Mouse (Mus musculus) heart, adult 2 months (tissue): Measurements from ENCODE around the gene Lhpp. TPM values are rescaled to one million over a fixed set of nuclear protein-coding genes. Genes with fewer than 3 reads are reported as not detected.
A peak's percentile ranks its signal among the peaks of the same experiment; 100 is the strongest.

Source experiments
- DNase-seq, 2 experiments: peaks; one replicate each; pipeline ENCODE4 v3.0.0; 2021
- H3K27ac ChIP-seq: fragments of 200-600 bp; 2 replicates; pipeline ENCODE4 v1.8.1; 2022
- H3K27me3 ChIP-seq: fragments of 200-500 bp; 2 replicates; pipeline ENCODE4 v1.6.1; 2012; ENCODE audit warnings: mild to moderate bottlenecking, low read length, inconsistent platforms, mixed read lengths; ENCODE audit not compliant: control insufficient read depth, insufficient read depth
- H3K36me3 ChIP-seq: fragments of 200-500 bp; 2 replicates; pipeline ENCODE4 v1.6.1; 2012; ENCODE audit warnings: low read length, inconsistent platforms; ENCODE audit not compliant: control insufficient read depth, insufficient read depth
- H3K4me1 ChIP-seq: fragments of 200-500 bp; 2 replicates; pipeline ENCODE4 v1.6.1; 2011; ENCODE audit warnings: low read length; ENCODE audit not compliant: control insufficient read depth, insufficient read depth
- H3K4me3 ChIP-seq: fragments of 200-600 bp; 2 replicates; pipeline ENCODE4 v1.8.1; 2022
- H3K79me2 ChIP-seq: fragments of 200-500 bp; replicated peaks from 2 replicates; pipeline ENCODE4 v1.6.1; 2012; ENCODE audit warnings: mild to moderate bottlenecking, inconsistent platforms, low read length, moderate library complexity, mixed read lengths; ENCODE audit not compliant: control insufficient read depth, insufficient read depth
- H3K9ac ChIP-seq: fragments of 200-500 bp; 2 replicates; pipeline ENCODE4 v1.6.1; 2012; ENCODE audit warnings: low read depth, mild to moderate bottlenecking, control low read depth, inconsistent platforms, low read length, mixed read lengths
- CTCF ChIP-seq: fragments of 200-600 bp; IDR thresholded peaks from 2 replicates; pipeline ENCODE4 v1.8.1; 2022; ENCODE audit warnings: antibody characterized with exemption, mild to moderate bottlenecking, moderate library complexity
- EP300 ChIP-seq: fragments of 200-500 bp; IDR thresholded peaks from 2 replicates; pipeline ENCODE4 v1.6.1; 2011; ENCODE audit warnings: low read depth, low read length, control low read depth; ENCODE audit not compliant: insufficient read depth
- POLR2A ChIP-seq: fragments of 200-500 bp; IDR thresholded peaks from 2 replicates; pipeline ENCODE4 v1.6.1; 2011; ENCODE audit warnings: mild to moderate bottlenecking, low read depth, low read length, control low read depth; ENCODE audit not compliant: insufficient read depth
- WGBS: fragments of 180-500 bp; shearing (Covaris S2); methylation state at CpG from one replicate; pipeline ENCODE4 v1.1.7; 2018; 5-methylcytosine and 5-hydroxymethylcytosine counted together
- intact Hi-C: fragments of 180-260 bp; cut with DNase I; formaldehyde crosslinking; loops from one replicate; pipeline ENCODE4 v1.15.1; 2025
- polyA plus RNA-seq: library from polyadenylated mRNA; depleted of rRNA; stranded (reverse); fragments of >200 nt; gene quantifications from 2 replicates; pipeline ENCODE4 v1.2.3, GENCODE M21; 2012
- total RNA-seq, 2 experiments: library from RNA; stranded (reverse); gene quantifications; 2 replicates each; pipeline ENCODE4 v1.2.3; 2021

Gene Lhpp
- total and polyA plus RNA-seq, 3 experiments = 13.8 to 22.0 (median 13.9) TPM

DNA sequence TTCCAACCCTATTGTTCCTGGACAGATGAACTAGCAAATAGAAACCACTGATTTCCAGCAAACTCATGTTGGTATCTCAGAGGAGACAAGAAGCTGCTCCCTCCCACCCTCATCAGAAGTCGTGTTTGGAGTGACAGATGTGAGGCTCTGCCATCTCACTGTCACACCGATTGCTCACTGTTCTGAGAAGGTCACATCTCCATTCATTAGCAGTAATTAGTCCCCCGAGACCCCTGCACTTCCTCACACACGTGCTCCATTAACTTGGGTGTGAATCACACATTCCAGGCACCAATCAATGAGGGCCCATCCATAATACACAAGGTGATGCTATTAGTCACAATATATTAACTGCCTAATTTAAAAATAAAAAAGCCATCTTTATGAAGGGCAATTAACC is 15.7 kb downstream of the Lhpp start:
- intact Hi-C loops = no loop called here
- no peaks in the 10 kb centered on the region for H3K79me2 ChIP-seq
- H3K36me3 ChIP-seq = peaks cover 4% of the 10 kb centered on the region; the same call in 1 of the 2 replicates
- H3K27me3 ChIP-seq = no peaks in the 10 kb centered on the region
- H3K9ac ChIP-seq = no peak overlapping the region
- H3K4me1 ChIP-seq = peaks cover 2% of the 10 kb centered on the region; the same call in 1 of the 2 replicates
- DNase-seq = no peak
- WGBS = 67% methylated on average over 4 of the region's 4 CpGs
- no peak for TF ChIP-seq POLR2A
- no peak for TF ChIP-seq EP300
- TF ChIP-seq CTCF = no peak
- no peak overlapping the region for H3K27ac ChIP-seq
- H3K4me3 ChIP-seq = no peak overlapping the region

DNA sequence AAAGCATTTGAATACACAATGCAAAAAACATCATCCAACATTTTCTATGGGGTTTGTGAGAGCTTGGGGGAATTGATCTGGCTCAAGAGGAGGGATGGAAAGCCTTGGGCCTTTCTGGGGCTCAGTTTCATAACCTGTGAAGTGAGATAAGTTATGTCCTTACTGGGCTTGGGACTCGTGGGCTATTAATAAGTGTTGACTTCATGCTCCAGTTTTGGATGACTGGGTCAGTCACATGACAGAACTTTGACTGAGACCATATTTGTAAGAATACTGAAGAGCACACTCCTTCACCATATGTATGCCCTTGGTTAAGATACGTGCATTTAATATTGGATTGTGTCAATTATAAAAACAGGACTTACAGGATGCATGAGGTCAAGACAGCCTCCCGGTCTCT is 17.0 kb downstream of the Lhpp start:
- no peak for TF ChIP-seq CTCF
- TF ChIP-seq EP300 = no peak
- TF ChIP-seq POLR2A = no peak
- Histone ChIP-seq H3K9ac (no peak overlapping the region), H3K79me2 (no peaks in the 10 kb centered on the region), H3K4me1 (peaks cover 2% of the 10 kb centered on the region; the same call in 1 of the 2 replicates), H3K27ac (peak overlapping the region; percentile 89), H3K4me3 (no peak overlapping the region), H3K36me3 (peaks cover 4% of the 10 kb centered on the region; the same call in 1 of the 2 replicates), H3K27me3 (no peaks in the 10 kb centered on the region)
- WGBS = 43% methylated on average over 3 of the region's 3 CpGs
- DNase-seq = peak in 1 of 2 experiments; percentile 33
- intact Hi-C loops = no loop called here

DNA sequence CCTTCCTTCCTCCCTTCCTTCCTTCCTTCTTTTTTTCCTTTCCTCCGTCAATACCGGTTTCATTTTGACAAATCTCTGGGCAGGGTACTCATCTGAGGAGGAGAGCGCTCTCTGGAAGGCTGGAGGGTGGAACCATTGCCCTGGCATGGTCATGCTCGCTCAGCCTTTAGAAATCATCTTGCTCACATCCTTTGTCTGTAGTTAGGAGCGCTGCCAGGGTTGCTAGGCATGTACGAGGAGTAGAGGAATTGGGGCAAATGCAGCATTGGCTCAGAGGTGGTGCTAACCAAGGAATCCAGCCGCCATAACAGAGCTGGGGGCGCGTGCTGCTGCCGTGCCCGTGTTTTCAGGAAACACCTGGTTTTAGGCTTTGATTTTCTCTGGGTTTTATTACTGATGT is 20.9 kb downstream of the Lhpp start:
- Histone ChIP-seq H3K9ac (no peak overlapping the region), H3K27ac (no peak overlapping the region), H3K36me3 (peaks cover 4% of the 10 kb centered on the region; the same call in 1 of the 2 replicates), H3K27me3 (no peaks in the 10 kb centered on the region), H3K79me2 (no peaks in the 10 kb centered on the region), H3K4me1 (peaks cover 2% of the 10 kb centered on the region; the same call in 1 of the 2 replicates), H3K4me3 (no peak overlapping the region)
- intact Hi-C loops = no loop called here
- no peak for TF ChIP-seq EP300
- TF ChIP-seq CTCF = no peak
- no peak for TF ChIP-seq POLR2A
- 73% methylated on average over 11 of the region's 11 CpGs for WGBS
- DNase-seq = no peak

DNA sequence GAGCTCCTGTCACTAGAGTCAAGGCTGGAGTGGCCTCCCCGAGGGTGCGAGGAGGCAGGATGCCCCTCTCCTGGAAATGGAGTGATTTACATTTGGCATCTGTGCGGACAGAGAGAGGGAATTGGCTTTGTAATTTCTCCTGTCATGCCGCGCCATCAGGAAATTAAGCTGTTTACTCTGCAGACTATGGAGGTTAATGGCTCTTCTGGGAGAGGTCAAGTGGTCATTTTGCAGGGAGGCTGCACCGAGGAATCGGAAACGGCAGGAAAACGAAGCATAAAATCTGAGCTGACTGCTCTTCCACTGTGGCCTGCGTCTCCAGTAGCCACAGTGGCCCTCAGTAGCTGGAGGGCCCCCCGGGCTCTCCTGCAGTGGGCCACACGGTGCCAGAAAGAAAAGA is 26.9 kb downstream of the Lhpp start:
- Histone ChIP-seq H3K4me1 (no peaks in the 10 kb centered on the region), H3K4me3 (no peak overlapping the region), H3K27me3 (no peaks in the 10 kb centered on the region), H3K27ac (no peak overlapping the region), H3K79me2 (no peaks in the 10 kb centered on the region), H3K9ac (no peak overlapping the region), H3K36me3 (no peaks in the 10 kb centered on the region)
- TF ChIP-seq POLR2A = no peak
- no peak for TF ChIP-seq CTCF
- TF ChIP-seq EP300 = no peak
- WGBS = 62% methylated on average over 12 of the region's 12 CpGs
- DNase-seq = no peak
- intact Hi-C loops = loop anchor here (5.0 kb wide), 2 partner anchors 410 to 740 kb away; no protein-coding TSS in a partner anchor

DNA sequence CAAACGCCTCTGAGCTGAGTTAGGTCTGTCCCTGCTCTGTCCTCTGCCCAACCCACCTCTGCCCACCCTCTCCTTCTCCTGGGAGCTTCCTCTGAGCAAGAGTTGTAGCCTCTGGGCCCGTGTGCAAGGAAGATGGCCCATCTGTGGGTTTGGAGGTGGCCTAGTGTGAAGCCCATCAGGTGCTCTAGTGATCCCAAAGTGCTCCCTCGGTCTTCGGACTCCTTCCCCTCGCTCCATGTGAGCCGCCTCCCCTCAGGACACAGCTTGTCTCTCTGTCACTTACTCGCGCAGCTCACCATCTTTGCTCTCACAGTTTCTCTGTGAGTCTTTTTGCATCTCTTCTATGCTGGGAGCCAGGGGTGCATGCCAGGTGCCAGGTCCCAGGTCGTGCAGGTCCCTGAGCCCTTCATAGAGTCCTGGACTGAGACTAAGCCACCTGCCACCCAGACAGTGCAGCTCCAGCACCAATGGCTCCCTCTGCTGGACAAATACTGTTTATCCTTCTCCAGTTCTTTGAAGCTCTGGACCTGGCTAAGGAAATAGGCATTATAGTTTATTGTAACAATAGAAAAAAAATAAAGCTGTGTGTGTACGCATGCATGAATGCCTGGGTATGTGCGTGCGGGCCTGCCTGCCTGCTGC is 28.1 kb downstream of the Lhpp start:
- Histone ChIP-seq H3K79me2 (no peaks in the 10 kb centered on the region), H3K27ac (no peak overlapping the region), H3K4me3 (no peak overlapping the region), H3K27me3 (no peaks in the 10 kb centered on the region), H3K36me3 (no peaks in the 10 kb centered on the region), H3K9ac (no peak overlapping the region), H3K4me1 (no peaks in the 10 kb centered on the region)
- DNase-seq = peak in 1 of 2 experiments; percentile 26
- 55% methylated on average over 12 of the region's 12 CpGs for WGBS
- TF ChIP-seq EP300 = no peak
- peak; percentile 87 for TF ChIP-seq CTCF
- intact Hi-C loops = loop anchor here (2.0 to 5.0 kb wide), 3 partner anchors 62 to 741 kb away; partner anchors contain the start of gene Oat

DNA sequence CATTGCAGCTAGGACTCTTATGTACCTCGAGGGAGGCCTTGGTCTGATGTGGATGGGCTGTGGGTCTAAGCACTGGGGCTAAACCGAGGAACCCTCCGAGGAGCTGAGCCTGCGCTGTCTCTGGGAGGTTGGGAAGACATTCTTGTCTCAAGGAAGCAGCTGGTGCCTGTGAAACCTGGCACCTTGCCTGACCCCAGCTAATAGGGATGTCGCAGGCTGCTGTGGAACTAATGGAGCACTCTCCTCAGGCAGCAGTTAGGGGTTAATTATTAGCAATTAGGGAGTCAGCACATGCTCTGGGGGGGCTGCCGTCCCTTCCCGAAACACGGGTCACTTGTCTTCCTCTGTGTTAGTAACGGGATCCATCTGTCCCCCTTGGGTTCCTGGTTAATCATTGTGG is 30.5 kb downstream of the Lhpp start:
- Histone ChIP-seq H3K4me1 (no peaks in the 10 kb centered on the region), H3K4me3 (no peak overlapping the region), H3K9ac (no peak overlapping the region), H3K79me2 (no peaks in the 10 kb centered on the region), H3K36me3 (no peaks in the 10 kb centered on the region), H3K27me3 (no peaks in the 10 kb centered on the region), H3K27ac (no peak overlapping the region)
- TF ChIP-seq CTCF = no peak
- no peak for TF ChIP-seq EP300
- WGBS = 40% methylated on average over 9 of the region's 9 CpGs
- intact Hi-C loops = no loop called here
- DNase-seq = no peak
